Mouse (Mus musculus) liver, adult 2 months (tissue): ENCODE results near the gene Ptar1.

Source experiments
- CTCF ChIP-seq: fragments of 200-500 bp; IDR thresholded peaks from 2 replicates; pipeline ENCODE4 v1.5.1; 2011; ENCODE audit warnings: low read depth, low read length, control low read depth
- POLR2A ChIP-seq: fragments of 200-500 bp; IDR thresholded peaks from 2 replicates; pipeline ENCODE4 v1.6.1; 2011; ENCODE audit warnings: low read length, control low read depth; ENCODE audit not compliant: insufficient read depth; ENCODE audit errors: extremely low read depth

GRCm38 (mm10) chr19:23758554-23759321 lies 71.5 kb downstream of the Ptar1 start, which contains the start of gene Apba1:
- TF ChIP-seq CTCF (no peak), POLR2A (no peak)
